Mouse (Mus musculus): Measurements from ENCODE around the gene Mycl. TPM values are rescaled to one million over a fixed set of nuclear protein-coding genes. Genes with fewer than 3 reads are reported as not detected.
"Not testable (repeated sequence)": the region's sequence is repeated elsewhere in the genome, so short reads cannot be mapped to it uniquely, and the experiment has no call there.

Mycl gene
- total and polyA plus RNA-seq, 2 experiments from 2014 or later: 0.12 to 14.7 TPM

GRCm38 (mm10) chr4:122998537-122999262 is 3.2 kb downstream of the Mycl start:
- H3K27ac ChIP-seq (ENCODE audit: low read depth): no peak overlapping the region
- H3K4me1 ChIP-seq (ENCODE audit: control insufficient read depth, insufficient read depth): no peaks in the 10 kb centered on the region; the same call in 1 of the 2 replicates
- H3K9me3 ChIP-seq (replicated peaks; ENCODE audit: control insufficient read depth, low read length): no peaks in the 10 kb centered on the region
- WGBS: 28% methylated on average over 12 of the region's 12 CpGs
- ATAC-seq (ENCODE audit: insufficient read depth, low read depth): no peak
- H3K9ac ChIP-seq (replicated peaks; ENCODE audit: low read depth, low read length): no peak overlapping the region
- TF ChIP-seq EP300 (IDR thresholded peaks at IDR 0.05; ENCODE audit: low read depth) (no peak), CTCF (IDR thresholded peaks at IDR 0.05; ENCODE audit: low read depth) (no peak)
- DNase-seq (ENCODE audit: low spot score): no peak
- peaks cover 78% of the 10 kb centered on the region for H3K27me3 ChIP-seq (ENCODE audit: control insufficient read depth, insufficient read depth, low read length)
- no peaks in the 10 kb centered on the region for H3K36me3 ChIP-seq (replicated peaks; ENCODE audit: control insufficient read depth, insufficient read depth, low read length)
- no peak overlapping the region for H3K4me2 ChIP-seq (ENCODE audit: low read depth, low read length)
- H3K4me3 ChIP-seq (ENCODE audit: low read depth, low read length): no peak overlapping the region

GRCm38 (mm10) chr4:122999263-122999691 is 3.8 kb downstream of the Mycl start:
- ATAC-seq (ENCODE audit: insufficient read depth, low read depth): no peak
- no peaks in the 10 kb centered on the region; the same call in 1 of the 2 replicates for H3K4me1 ChIP-seq (ENCODE audit: control insufficient read depth, insufficient read depth)
- 44% methylated on average over 4 of the region's 4 CpGs for WGBS
- no peaks in the 10 kb centered on the region for H3K36me3 ChIP-seq (replicated peaks; ENCODE audit: control insufficient read depth, insufficient read depth, low read length)
- H3K9ac ChIP-seq (replicated peaks; ENCODE audit: low read depth, low read length): no peak overlapping the region
- no peak overlapping the region for H3K27ac ChIP-seq (ENCODE audit: low read depth)
- TF ChIP-seq CTCF (IDR thresholded peaks at IDR 0.05; ENCODE audit: low read depth): no peak
- TF ChIP-seq EP300 (IDR thresholded peaks at IDR 0.05; ENCODE audit: low read depth): no peak
- no peak for DNase-seq (ENCODE audit: low spot score)
- no peak overlapping the region for H3K4me3 ChIP-seq (ENCODE audit: low read depth, low read length)
- peaks cover 78% of the 10 kb centered on the region for H3K27me3 ChIP-seq (ENCODE audit: control insufficient read depth, insufficient read depth, low read length)
- H3K9me3 ChIP-seq (replicated peaks; ENCODE audit: control insufficient read depth, low read length): no peaks in the 10 kb centered on the region
- H3K4me2 ChIP-seq (ENCODE audit: low read depth, low read length): no peak overlapping the region

- H3K9ac ChIP-seq (replicated peaks; ENCODE audit: low read depth, low read length): no peak overlapping the region
- ATAC-seq (ENCODE audit: insufficient read depth, low read depth) (no peak), DNase-seq (ENCODE audit: low spot score) (no peak)
- no peaks in the 10 kb centered on the region for H3K36me3 ChIP-seq (replicated peaks; ENCODE audit: control insufficient read depth, insufficient read depth, low read length)
- H3K4me1 ChIP-seq (ENCODE audit: control insufficient read depth, insufficient read depth): no peaks in the 10 kb centered on the region; the same call in 1 of the 2 replicates
- H3K27ac ChIP-seq (ENCODE audit: low read depth): no peak overlapping the region
- no peak overlapping the region for H3K4me3 ChIP-seq (ENCODE audit: low read depth, low read length)
- H3K9me3 ChIP-seq (replicated peaks; ENCODE audit: control insufficient read depth, low read length): no peaks in the 10 kb centered on the region
- H3K4me2 ChIP-seq (ENCODE audit: low read depth, low read length): no peak overlapping the region
- TF ChIP-seq CTCF (IDR thresholded peaks at IDR 0.05; ENCODE audit: low read depth) (no peak), EP300 (IDR thresholded peaks at IDR 0.05; ENCODE audit: low read depth) (no peak)
- peaks cover 73% of the 10 kb centered on the region for H3K27me3 ChIP-seq (ENCODE audit: control insufficient read depth, insufficient read depth, low read length)
- 71% methylated on average over 14 of the region's 14 CpGs for WGBS
These were observed 4.7 kb downstream of the Mycl start for GRCm38 (mm10) chr4:123000130-123000529.

GRCm38 (mm10) chr4:123000617-123001342 is 5.3 kb downstream of the Mycl start:
- Histone ChIP-seq H3K4me1 (ENCODE audit: control insufficient read depth, insufficient read depth) (no peaks in the 10 kb centered on the region; the same call in 1 of the 2 replicates), H3K4me2 (ENCODE audit: low read depth, low read length) (no peak overlapping the region), H3K4me3 (ENCODE audit: low read depth, low read length) (no peak overlapping the region), H3K27me3 (ENCODE audit: control insufficient read depth, insufficient read depth, low read length) (peaks cover 67% of the 10 kb centered on the region), H3K36me3 (replicated peaks; ENCODE audit: control insufficient read depth, insufficient read depth, low read length) (no peaks in the 10 kb centered on the region), H3K9me3 (replicated peaks; ENCODE audit: control insufficient read depth, low read length) (no peaks in the 10 kb centered on the region), H3K27ac (ENCODE audit: low read depth) (no peak overlapping the region), H3K9ac (replicated peaks; ENCODE audit: low read depth, low read length) (no peak overlapping the region)
- WGBS: 51% methylated on average over 17 of the region's 17 CpGs
- ATAC-seq (ENCODE audit: insufficient read depth, low read depth): no peak
- no peak for DNase-seq (ENCODE audit: low spot score)
- TF ChIP-seq EP300 (IDR thresholded peaks at IDR 0.05; ENCODE audit: low read depth) (no peak), CTCF (IDR thresholded peaks at IDR 0.05; ENCODE audit: low read depth) (no peak)

GRCm38 (mm10) chr4:123005054-123005966 is 9.9 kb downstream of the Mycl start:
- no peak overlapping the region for H3K4me2 ChIP-seq (ENCODE audit: low read depth, low read length)
- no peak overlapping the region for H3K9ac ChIP-seq (replicated peaks; ENCODE audit: low read depth, low read length)
- no peaks in the 10 kb centered on the region for H3K4me1 ChIP-seq (ENCODE audit: control insufficient read depth, insufficient read depth)
- no peaks in the 10 kb centered on the region for H3K9me3 ChIP-seq (replicated peaks; ENCODE audit: control insufficient read depth, low read length)
- H3K36me3 ChIP-seq (replicated peaks; ENCODE audit: control insufficient read depth, insufficient read depth, low read length): no peaks in the 10 kb centered on the region
- no peak overlapping the region for H3K27ac ChIP-seq (ENCODE audit: low read depth)
- WGBS: 28% methylated on average over 15 of the region's 15 CpGs
- ATAC-seq (ENCODE audit: insufficient read depth, low read depth): no peak
- peaks cover 22% of the 10 kb centered on the region for H3K27me3 ChIP-seq (ENCODE audit: control insufficient read depth, insufficient read depth, low read length)
- no peak for DNase-seq (ENCODE audit: low spot score)
- H3K4me3 ChIP-seq (ENCODE audit: low read depth, low read length): no peak overlapping the region
- no peak for TF ChIP-seq CTCF (IDR thresholded peaks at IDR 0.05; ENCODE audit: low read depth)

- not testable (repeated sequence) for H3K4me2 ChIP-seq (ENCODE audit: low read depth, low read length); H3K36me3 ChIP-seq (replicated peaks; ENCODE audit: control insufficient read depth, insufficient read depth, low read length); H3K27me3 ChIP-seq (ENCODE audit: control insufficient read depth, insufficient read depth, low read length); DNase-seq (ENCODE audit: low spot score); H3K4me3 ChIP-seq (ENCODE audit: low read depth, low read length); H3K27ac ChIP-seq (ENCODE audit: low read depth); H3K9me3 ChIP-seq (replicated peaks; ENCODE audit: control insufficient read depth, low read length); H3K4me1 ChIP-seq (ENCODE audit: control insufficient read depth, insufficient read depth); ATAC-seq (ENCODE audit: insufficient read depth, low read depth); H3K9ac ChIP-seq (replicated peaks; ENCODE audit: low read depth, low read length)
- WGBS: 82% methylated on average over 4 of the region's 4 CpGs
These were observed 17.0 kb downstream of the Mycl start for GRCm38 (mm10) chr4:123012501-123012900.

All from heart, postnatal 0 days (tissue).